Mouse (Mus musculus): ENCODE measurements around the gene Fyn. TPM values are rescaled to one million over a fixed set of nuclear protein-coding genes. Genes with fewer than 3 reads are reported as not detected.

The Fyn gene
- polyA plus RNA-seq, 1 experiment from 2014 or later: 13.5 TPM

DNA sequence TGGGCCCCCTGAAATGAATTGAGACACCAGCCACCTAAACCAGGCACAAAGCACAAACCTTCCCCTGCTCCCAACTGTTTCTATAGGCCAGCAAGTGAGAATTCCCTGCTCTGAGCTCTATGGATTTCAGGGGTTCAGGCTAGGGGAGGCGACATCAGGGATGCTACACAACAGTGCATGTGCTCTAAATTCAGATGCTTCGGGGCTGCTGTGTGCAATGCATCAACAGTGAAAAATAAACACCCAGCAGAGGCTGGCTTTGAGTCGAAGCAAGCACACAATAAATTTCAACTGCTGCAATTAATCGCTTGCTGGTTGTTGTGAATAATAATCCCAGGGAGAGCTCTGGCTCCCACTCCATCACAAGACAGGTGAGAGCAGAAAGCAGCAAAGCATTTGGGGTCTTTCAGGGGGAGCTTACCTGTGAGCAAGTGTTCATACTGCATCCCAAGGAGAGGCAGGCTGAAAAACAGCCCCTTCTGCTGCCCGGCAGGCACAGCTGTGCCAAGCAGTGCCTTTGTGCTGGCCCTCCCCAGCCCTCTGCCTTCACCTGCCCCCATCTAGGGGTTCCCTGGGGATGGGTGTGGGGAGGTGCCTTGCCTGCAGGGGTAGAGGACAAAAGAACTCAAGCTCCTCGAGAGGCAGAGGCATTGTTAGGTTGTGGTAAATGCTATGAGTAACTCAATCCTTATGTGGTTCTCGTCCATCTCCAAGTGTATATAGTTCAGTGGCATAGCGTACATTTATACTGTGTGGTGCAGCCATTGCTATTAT lies 219.5 kb downstream of the Fyn start:
- H3K9ac ChIP-seq (ENCODE audit: low read depth, low read length): no peak overlapping the region
- TF ChIP-seq CTCF (IDR thresholded peaks at IDR 0.05; ENCODE audit: low read depth): no peak
- H3K4me2 ChIP-seq (replicated peaks; ENCODE audit: low read depth): no peak overlapping the region
- no peaks in the 10 kb centered on the region for H3K4me1 ChIP-seq (replicated peaks; ENCODE audit: control insufficient read depth, insufficient read depth, low read length)
- H3K36me3 ChIP-seq (ENCODE audit: control insufficient read depth, insufficient read depth): no peaks in the 10 kb centered on the region
- H3K27ac ChIP-seq (ENCODE audit: low read depth, low read length): no peak overlapping the region
- H3K9me3 ChIP-seq (ENCODE audit: control insufficient read depth): peaks cover 1% of the 10 kb centered on the region
- WGBS: 62% methylated on average over 8 of the region's 8 CpGs
- no peaks in the 10 kb centered on the region for H3K27me3 ChIP-seq (replicated peaks; ENCODE audit: control insufficient read depth, insufficient read depth, low read length)
- no peak overlapping the region for H3K4me3 ChIP-seq (ENCODE audit: low read depth, low read length)
- ATAC-seq: no peak

DNA sequence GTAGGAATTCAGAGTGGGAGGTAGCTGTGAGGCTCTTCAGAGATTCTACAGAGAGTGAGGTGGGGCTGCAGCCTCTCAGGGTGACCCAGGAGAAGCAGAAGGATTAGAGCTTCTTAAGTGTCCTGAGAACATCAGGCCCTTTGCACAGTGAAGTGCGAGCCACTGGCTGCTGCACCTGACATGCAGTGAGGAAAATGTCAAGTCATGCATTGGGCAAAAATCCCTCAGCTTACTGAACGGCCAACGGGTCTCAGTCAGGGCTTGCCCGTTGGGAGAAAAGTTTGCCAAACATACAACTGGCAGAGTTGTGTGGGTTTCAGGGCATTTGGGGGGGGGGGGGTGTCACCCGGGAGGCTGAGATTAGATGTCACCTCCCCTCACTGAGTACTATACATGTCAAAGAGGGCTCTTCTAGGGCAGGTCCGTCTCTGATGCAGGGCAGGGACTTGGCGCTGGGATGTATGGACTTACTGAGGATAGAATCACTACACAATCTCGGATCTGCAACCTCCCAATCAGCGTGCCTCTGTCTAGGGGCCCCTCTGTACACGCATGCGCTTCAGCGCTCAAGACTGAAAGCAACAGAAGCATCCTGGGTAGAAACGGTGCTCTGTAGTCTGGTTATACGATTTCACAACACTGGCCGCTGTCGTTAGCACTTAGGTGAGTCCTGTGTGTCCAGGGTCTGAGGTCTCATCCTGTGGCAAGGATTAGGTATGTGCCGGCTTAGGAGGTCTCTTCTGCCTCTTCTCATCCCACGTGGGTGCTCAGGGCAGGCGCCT lies 221.3 kb downstream of the Fyn start:
- no peak overlapping the region for H3K9ac ChIP-seq (ENCODE audit: low read depth, low read length)
- no peak overlapping the region for H3K4me3 ChIP-seq (ENCODE audit: low read depth, low read length)
- H3K9me3 ChIP-seq (ENCODE audit: control insufficient read depth): peaks cover 6% of the 10 kb centered on the region
- H3K4me2 ChIP-seq (replicated peaks; ENCODE audit: low read depth): no peak overlapping the region
- 81% methylated on average over 18 of the region's 19 CpGs for WGBS
- no peak for ATAC-seq
- TF ChIP-seq CTCF (IDR thresholded peaks at IDR 0.05; ENCODE audit: low read depth): no peak
- no peaks in the 10 kb centered on the region for H3K4me1 ChIP-seq (replicated peaks; ENCODE audit: control insufficient read depth, insufficient read depth, low read length)
- no peaks in the 10 kb centered on the region for H3K27me3 ChIP-seq (replicated peaks; ENCODE audit: control insufficient read depth, insufficient read depth, low read length)
- no peaks in the 10 kb centered on the region for H3K36me3 ChIP-seq (ENCODE audit: control insufficient read depth, insufficient read depth)
- H3K27ac ChIP-seq (ENCODE audit: low read depth, low read length): no peak overlapping the region

DNA sequence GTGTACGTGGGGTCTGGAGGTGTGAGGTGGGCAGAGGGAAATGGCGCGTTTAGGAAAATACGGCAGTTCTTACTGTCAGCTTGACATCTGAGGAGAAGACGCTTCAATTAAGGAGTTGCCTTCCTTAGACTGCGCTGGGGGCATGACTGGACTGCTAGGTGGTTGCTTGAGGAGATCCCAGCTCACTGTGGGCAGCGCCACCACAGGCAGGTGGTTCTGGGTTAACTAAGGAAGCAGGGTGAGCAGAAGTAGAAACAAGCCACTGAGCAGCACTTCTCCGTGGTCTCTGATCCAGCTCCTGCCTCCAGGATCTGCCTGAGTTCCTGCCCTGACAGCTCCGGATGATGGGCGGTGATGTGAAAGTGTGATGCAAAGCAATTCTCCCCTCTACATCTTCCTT lies 222.0 kb downstream of the Fyn start:
- H3K9ac ChIP-seq (ENCODE audit: low read depth, low read length): no peak overlapping the region
- no peak for ATAC-seq
- 84% methylated on average over 10 of the region's 10 CpGs for WGBS
- no peaks in the 10 kb centered on the region for H3K36me3 ChIP-seq (ENCODE audit: control insufficient read depth, insufficient read depth)
- no peak for TF ChIP-seq CTCF (IDR thresholded peaks at IDR 0.05; ENCODE audit: low read depth)
- no peak overlapping the region for H3K4me3 ChIP-seq (ENCODE audit: low read depth, low read length)
- no peak overlapping the region for H3K4me2 ChIP-seq (replicated peaks; ENCODE audit: low read depth)
- no peak overlapping the region for H3K27ac ChIP-seq (ENCODE audit: low read depth, low read length)
- H3K9me3 ChIP-seq (ENCODE audit: control insufficient read depth): peaks cover 6% of the 10 kb centered on the region
- no peaks in the 10 kb centered on the region for H3K4me1 ChIP-seq (replicated peaks; ENCODE audit: control insufficient read depth, insufficient read depth, low read length)
- H3K27me3 ChIP-seq (replicated peaks; ENCODE audit: control insufficient read depth, insufficient read depth, low read length): no peaks in the 10 kb centered on the region

DNA sequence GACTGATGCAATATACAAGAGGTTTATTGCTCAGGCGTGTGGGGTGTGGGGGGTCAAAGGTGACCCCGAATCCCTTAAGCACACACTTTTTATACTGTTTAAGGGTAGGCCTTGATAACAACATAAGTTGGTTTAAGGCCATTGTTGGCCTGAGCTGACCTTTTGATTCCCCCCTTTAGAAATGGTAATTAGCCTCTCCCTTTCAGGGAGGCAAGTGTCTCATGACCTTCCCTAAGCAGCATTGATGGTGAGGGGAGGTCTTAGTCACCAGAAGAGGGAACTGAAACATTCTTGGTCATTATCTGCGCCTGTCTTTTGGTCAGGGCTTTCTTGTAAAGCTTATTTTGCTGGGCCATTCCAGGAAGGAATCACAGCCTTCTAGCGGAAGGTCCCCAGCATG lies 223.8 kb downstream of the Fyn start:
- H3K27ac ChIP-seq (ENCODE audit: low read depth, low read length): no peak overlapping the region
- H3K36me3 ChIP-seq (ENCODE audit: control insufficient read depth, insufficient read depth): no peaks in the 10 kb centered on the region
- H3K27me3 ChIP-seq (replicated peaks; ENCODE audit: control insufficient read depth, insufficient read depth, low read length): no peaks in the 10 kb centered on the region
- H3K9ac ChIP-seq (ENCODE audit: low read depth, low read length): no peak overlapping the region
- no peak for ATAC-seq
- H3K9me3 ChIP-seq (ENCODE audit: control insufficient read depth): peaks cover 6% of the 10 kb centered on the region
- no peaks in the 10 kb centered on the region for H3K4me1 ChIP-seq (replicated peaks; ENCODE audit: control insufficient read depth, insufficient read depth, low read length)
- H3K4me2 ChIP-seq (replicated peaks; ENCODE audit: low read depth): no peak overlapping the region
- WGBS: 89% methylated on average over 4 of the region's 4 CpGs
- TF ChIP-seq CTCF (IDR thresholded peaks at IDR 0.05; ENCODE audit: low read depth): no peak
- no peak overlapping the region for H3K4me3 ChIP-seq (ENCODE audit: low read depth, low read length)

DNA sequence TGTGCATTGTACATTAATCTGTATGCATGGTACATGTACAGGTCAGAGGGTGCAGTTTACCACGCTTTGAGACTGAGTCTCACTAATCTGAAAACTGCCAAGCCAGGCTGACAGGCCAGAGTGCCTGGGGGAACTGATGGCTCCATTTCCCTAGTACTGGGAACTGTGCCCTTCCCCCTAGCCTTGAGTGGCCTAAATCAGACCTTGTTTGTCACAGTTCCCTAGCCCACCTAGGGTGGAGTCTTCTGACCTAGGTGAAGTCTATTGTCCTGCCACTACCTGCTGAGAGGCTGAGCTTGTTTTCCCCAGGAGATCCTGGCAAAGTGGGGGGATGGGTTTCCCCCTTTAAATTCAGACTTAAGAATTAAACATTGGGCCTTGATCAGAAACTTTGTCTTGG lies 226.1 kb downstream of the Fyn start:
- no peak for TF ChIP-seq CTCF (IDR thresholded peaks at IDR 0.05; ENCODE audit: low read depth)
- Histone ChIP-seq H3K4me1 (replicated peaks; ENCODE audit: control insufficient read depth, insufficient read depth, low read length) (no peaks in the 10 kb centered on the region), H3K27ac (ENCODE audit: low read depth, low read length) (no peak overlapping the region), H3K4me3 (ENCODE audit: low read depth, low read length) (no peak overlapping the region), H3K4me2 (replicated peaks; ENCODE audit: low read depth) (no peak overlapping the region), H3K27me3 (replicated peaks; ENCODE audit: control insufficient read depth, insufficient read depth, low read length) (no peaks in the 10 kb centered on the region), H3K9ac (ENCODE audit: low read depth, low read length) (no peak overlapping the region), H3K36me3 (ENCODE audit: control insufficient read depth, insufficient read depth) (no peaks in the 10 kb centered on the region), H3K9me3 (ENCODE audit: control insufficient read depth) (peaks cover 6% of the 10 kb centered on the region)
- 79% methylated on average over 1 of the region's 1 CpGs for WGBS
- no peak for ATAC-seq

DNA sequence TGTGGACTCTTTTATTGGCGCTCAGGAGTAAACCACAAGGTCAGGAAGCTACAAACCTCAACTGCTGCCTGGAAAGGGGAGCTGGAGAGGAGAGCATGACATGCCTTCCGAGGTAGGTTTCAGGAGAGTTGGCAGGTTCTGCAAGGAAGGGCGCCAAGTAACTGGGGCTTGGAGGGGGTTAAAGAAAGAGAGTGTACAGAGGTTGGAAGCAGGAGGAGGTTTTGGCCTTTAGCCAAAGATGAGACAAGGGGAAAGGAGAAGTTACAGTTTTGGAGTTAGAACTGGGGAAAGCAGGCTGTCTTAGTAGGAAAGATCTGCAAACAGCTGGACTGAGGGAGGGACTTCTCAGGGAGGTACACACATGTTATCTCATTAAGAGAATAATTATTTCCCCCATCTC lies 227.2 kb downstream of the Fyn start:
- Histone ChIP-seq H3K9ac (ENCODE audit: low read depth, low read length) (no peak overlapping the region), H3K36me3 (ENCODE audit: control insufficient read depth, insufficient read depth) (no peaks in the 10 kb centered on the region), H3K4me2 (replicated peaks; ENCODE audit: low read depth) (no peak overlapping the region), H3K4me3 (ENCODE audit: low read depth, low read length) (no peak overlapping the region), H3K27me3 (replicated peaks; ENCODE audit: control insufficient read depth, insufficient read depth, low read length) (no peaks in the 10 kb centered on the region), H3K27ac (ENCODE audit: low read depth, low read length) (peak overlapping the region; percentile 15), H3K9me3 (ENCODE audit: control insufficient read depth) (peaks cover 6% of the 10 kb centered on the region), H3K4me1 (replicated peaks; ENCODE audit: control insufficient read depth, insufficient read depth, low read length) (no peaks in the 10 kb centered on the region)
- TF ChIP-seq CTCF (IDR thresholded peaks at IDR 0.05; ENCODE audit: low read depth): no peak
- ATAC-seq: no peak
- 52% methylated on average over 3 of the region's 3 CpGs for WGBS

Measured in intestine, postnatal 0 days (tissue).